8 mouse cellular contexts compared by ENCODE assay signal in the genomic region with DNA sequence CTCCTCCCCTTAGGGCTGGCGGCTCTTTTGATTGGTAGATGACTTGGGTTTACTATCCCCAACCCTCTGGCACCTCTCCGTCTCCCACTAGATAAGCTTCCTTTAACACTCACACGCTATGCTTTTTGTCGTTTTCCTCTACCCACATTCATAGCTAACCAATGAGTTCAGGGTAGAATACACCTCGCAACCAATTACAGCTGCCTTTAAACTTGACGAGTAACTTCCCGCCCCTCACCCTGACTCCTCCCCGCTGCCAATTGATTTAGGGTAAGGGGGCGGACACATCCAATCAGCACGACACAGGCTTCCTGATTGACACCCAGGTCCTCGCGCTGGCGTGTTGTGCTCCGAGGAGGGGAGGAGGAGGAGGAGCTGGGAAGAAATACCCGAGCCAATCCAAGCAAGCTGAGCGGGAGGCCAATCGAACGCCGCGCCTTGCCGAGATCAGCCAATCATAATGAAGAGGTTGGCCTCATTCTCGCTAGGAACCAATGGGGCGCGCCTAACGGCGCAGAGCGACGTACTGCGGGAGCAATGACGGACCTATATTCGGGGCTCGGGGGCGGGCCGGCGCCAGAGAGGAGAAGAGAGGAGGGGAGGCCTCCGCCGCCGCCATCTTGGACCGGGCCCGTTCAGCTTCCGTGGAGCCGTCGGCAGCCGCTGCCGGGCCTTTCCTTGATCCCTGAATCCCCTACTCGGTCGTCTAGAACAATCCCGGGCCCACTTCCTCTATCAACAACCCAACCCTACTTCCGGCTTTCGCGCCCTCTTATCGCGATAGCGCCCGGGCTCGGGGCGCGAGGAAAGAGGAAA. TPM values are rescaled to one million over a fixed set of nuclear protein-coding genes. Genes with fewer than 3 reads are reported as not detected.
DNase-seq lines count a peak whose midpoint lies in the region; ATAC-seq and TF ChIP-seq lines count a peak whose summit lies in the region.

A gene (plus strand): TSS at position 597 of the 816 bp plus-strand sequence.

- ATAC-seq in heart, embryonic 11.5 days (replicated peaks; ENCODE audit: insufficient number of reproducible peaks, low FRiP score, low TSS enrichment), result peak; percentile 97
- ATAC-seq in kidney, embryonic 16.5 days (ENCODE audit: low FRiP score, low TSS enrichment), result peak; percentile 99

- peaks cover 41% of the 10 kb centered on the region for H3K79me3 ChIP-seq in C2C12 (ENCODE audit: low read depth)

- peak within 1 kb of the TSS; percentile 93 for H3K9ac ChIP-seq in heart, embryonic 11.5 days (ENCODE audit: low read depth, low read length)
- H3K9ac ChIP-seq in kidney, embryonic 16.5 days (replicated peaks; ENCODE audit: low read length), result peak within 1 kb of the TSS; percentile 99
- peak within 1 kb of the TSS; percentile 98 for H3K9ac ChIP-seq in liver, adult 2 months (ENCODE audit: low read depth, low read length)

- DNase-seq in brain, embryonic 14.5 days (ENCODE audit: low read depth), result peak; percentile 100
- peak; percentile 99 for DNase-seq in liver, adult 2 months (ENCODE audit: extremely low read depth, low read depth, low spot score)
- DNase-seq in splenic B cell, adult 2 months (ENCODE audit: low read depth, low spot score), result peak; percentile 100

- H3K79me2 ChIP-seq in C2C12 (ENCODE audit: control insufficient read depth, insufficient read depth), result peaks cover 47% of the 10 kb centered on the region
- peaks cover 24% of the 10 kb centered on the region for H3K79me2 ChIP-seq in liver, adult 2 months (ENCODE audit: control insufficient read depth, insufficient read depth, low read length)
- peaks cover 44% of the 10 kb centered on the region for H3K79me2 ChIP-seq in myocyte (ENCODE audit: control insufficient read depth, insufficient read depth)

- H3K27ac ChIP-seq in heart, embryonic 11.5 days (ENCODE audit: low read depth, low read length), result peak within 1 kb of the TSS; percentile 98
- peak within 1 kb of the TSS; percentile 99 for H3K27ac ChIP-seq in kidney, embryonic 16.5 days (ENCODE audit: low read length)
- H3K27ac ChIP-seq in liver, adult 2 months (replicated peaks; ENCODE audit: insufficient read depth, low read depth, low read length), result peak within 1 kb of the TSS; percentile 94

- no peaks in the 10 kb centered on the region for H3K9me3 ChIP-seq in erythroblast, embryonic 14.5 days (ENCODE audit: control insufficient read depth, low read length)
- no peaks in the 10 kb centered on the region for H3K9me3 ChIP-seq in heart, embryonic 11.5 days (replicated peaks; ENCODE audit: control insufficient read depth, low read length)
- H3K9me3 ChIP-seq in kidney, embryonic 16.5 days (ENCODE audit: low read length), result no peaks in the 10 kb centered on the region

- H3K4me3 ChIP-seq in C2C12 (ENCODE audit: insufficient read depth, poor library complexity, severe bottlenecking) (peak within 1 kb of the TSS; percentile 57), myocyte (peak within 1 kb of the TSS; percentile 68)
- H3K4me3 ChIP-seq in erythroblast, embryonic 14.5 days (replicated peaks), result peak within 1 kb of the TSS; percentile 83
- peak within 1 kb of the TSS; percentile 78 for H3K4me3 ChIP-seq in heart, embryonic 11.5 days (ENCODE audit: low read depth, low read length)
- peak within 1 kb of the TSS; percentile 76 for H3K4me3 ChIP-seq in kidney, embryonic 16.5 days (ENCODE audit: low read length)
- H3K4me3 ChIP-seq in liver, adult 2 months (ENCODE audit: insufficient read depth, low read depth, low read length), result peak within 1 kb of the TSS; percentile 97

- no peaks in the 10 kb centered on the region for H3K27me3 ChIP-seq in C2C12 (ENCODE audit: control insufficient read depth, insufficient read depth, insufficient read length)
- H3K27me3 ChIP-seq in erythroblast, embryonic 14.5 days (ENCODE audit: control insufficient read depth), result no peaks in the 10 kb centered on the region
- no peaks in the 10 kb centered on the region for H3K27me3 ChIP-seq in heart, embryonic 11.5 days (ENCODE audit: control insufficient read depth, insufficient read depth, low read length)
- H3K27me3 ChIP-seq in kidney, embryonic 16.5 days (ENCODE audit: insufficient read depth, low read length), result no peaks in the 10 kb centered on the region
- no peaks in the 10 kb centered on the region for H3K27me3 ChIP-seq in liver, adult 2 months (ENCODE audit: control insufficient read depth, insufficient read depth, low read length)
- H3K27me3 ChIP-seq in myocyte (ENCODE audit: control insufficient read depth, insufficient read depth, insufficient read length), result no peaks in the 10 kb centered on the region
- no peaks in the 10 kb centered on the region for H3K27me3 ChIP-seq in splenic B cell, adult 2 months (ENCODE audit: control insufficient read depth, insufficient read depth, low read length, poor library complexity, severe bottlenecking)

- H3K4me2 ChIP-seq in heart, embryonic 11.5 days, result peak within 1 kb of the TSS; percentile 89
- peak within 1 kb of the TSS; percentile 91 for H3K4me2 ChIP-seq in kidney, embryonic 16.5 days (replicated peaks; ENCODE audit: low read depth, low read length)
- H3K4me2 ChIP-seq in myocyte (ENCODE audit: low read depth), result peak within 1 kb of the TSS; percentile 90

- peaks cover 45% of the 10 kb centered on the region for H3K4me1 ChIP-seq in erythroblast, embryonic 14.5 days (ENCODE audit: control insufficient read depth)
- peaks cover 24% of the 10 kb centered on the region for H3K4me1 ChIP-seq in heart, embryonic 11.5 days (ENCODE audit: control insufficient read depth, insufficient read depth, low read length)
- peaks cover 34% of the 10 kb centered on the region for H3K4me1 ChIP-seq in kidney, embryonic 16.5 days (ENCODE audit: insufficient read depth, low read length)
- H3K4me1 ChIP-seq in liver, adult 2 months (ENCODE audit: control insufficient read depth, insufficient read depth, low read length), result peaks cover 15% of the 10 kb centered on the region

- under 1% methylated on average over 58 of the region's 58 CpGs for WGBS in heart, embryonic 11.5 days (ENCODE audit: insufficient replicate concordance)
- under 1% methylated on average over 51 of the region's 58 CpGs for WGBS in kidney, embryonic 16.5 days
- under 1% methylated on average over 58 of the region's 58 CpGs for WGBS in liver, adult 2 months

- peaks cover 12% of the 10 kb centered on the region for H3K36me3 ChIP-seq in C2C12 (ENCODE audit: control insufficient read depth, insufficient read depth)
- H3K36me3 ChIP-seq in erythroblast, embryonic 14.5 days (ENCODE audit: control insufficient read depth), result peaks cover 62% of the 10 kb centered on the region
- 0 out of 2 replicates have a peak, but pooled peaks cover 9% of the 10 kb centered on the region for H3K36me3 ChIP-seq in heart, embryonic 11.5 days (ENCODE audit: control insufficient read depth, insufficient read depth, low read length)
- peaks cover 16% of the 10 kb centered on the region for H3K36me3 ChIP-seq in kidney, embryonic 16.5 days (ENCODE audit: insufficient read depth, low read length)
- H3K36me3 ChIP-seq in liver, adult 2 months (ENCODE audit: control insufficient read depth, insufficient read depth, low read length), result no peaks in the 10 kb centered on the region
- no peaks in the 10 kb centered on the region for H3K36me3 ChIP-seq in myocyte (ENCODE audit: control insufficient read depth, insufficient read depth)
- H3K36me3 ChIP-seq in splenic B cell, adult 2 months (ENCODE audit: control insufficient read depth, insufficient read depth, low read length, poor library complexity, severe bottlenecking), result 0 out of 2 replicates have a peak, but pooled peaks cover 2% of the 10 kb centered on the region

- H3ac ChIP-seq in C2C12 (ENCODE audit: control insufficient read depth, insufficient read length, low read depth) (peak within 1 kb of the TSS; percentile 100), myocyte (ENCODE audit: control insufficient read depth, insufficient read length) (peak within 1 kb of the TSS; percentile 73)

- TF ChIP-seq CTCF in C2C12 (IDR thresholded peaks at IDR 0.05; ENCODE audit: control insufficient read depth, insufficient read depth, insufficient read length), result no peak
- TF ChIP-seq CTCF in brain, embryonic 14.5 days (IDR thresholded peaks at IDR 0.05; ENCODE audit: borderline replicate concordance, extremely low read depth, insufficient read depth, insufficient read length), result no peak
- no peak for TF ChIP-seq CTCF in liver, adult 2 months (IDR thresholded peaks at IDR 0.05; ENCODE audit: low read depth, low read length)

- peak; percentile 83; the same call in 1 of the 2 replicates for TF ChIP-seq POLR2A in brain, embryonic 14.5 days (IDR thresholded peaks at IDR 0.05; ENCODE audit: borderline replicate concordance, extremely low read depth, insufficient read depth, insufficient read length, poor library complexity, severe bottlenecking)
- peak; percentile 83 for TF ChIP-seq POLR2A in liver, adult 2 months (IDR thresholded peaks at IDR 0.05; ENCODE audit: extremely low read depth, insufficient read depth, low read length)
- peak; percentile 68 for TF ChIP-seq POLR2A in myocyte (IDR thresholded peaks at IDR 0.05; ENCODE audit: insufficient read length, low read depth)

TF ChIP-seq in C2C12, 6 proteins besides CTCF, POLR2A, EP300 and RAD21:
- no peak for TF ChIP-seq MYOD1 (IDR thresholded peaks at IDR 0.05; ENCODE audit: control insufficient read depth, insufficient read length, low read depth)
- no peak for TF ChIP-seq CEBPB (IDR thresholded peaks at IDR 0.05; ENCODE audit: low read depth)
- TF ChIP-seq USF1 (IDR thresholded peaks at IDR 0.05; ENCODE audit: low read depth), result no peak
- no peak for TF ChIP-seq MYOG (IDR thresholded peaks at IDR 0.05; ENCODE audit: control insufficient read depth, extremely low read depth, insufficient read length)
- no peak for TF ChIP-seq FOSL1 (IDR thresholded peaks at IDR 0.05; ENCODE audit: insufficient read depth, low read length, poor library complexity, severe bottlenecking)
- no peak for TF ChIP-seq MAX (IDR thresholded peaks at IDR 0.05)
TF ChIP-seq in C2C12: peak in this region for 0.

TF ChIP-seq in myocyte, 11 proteins besides CTCF, POLR2A, EP300 and RAD21:
- TF ChIP-seq E2F4 (IDR thresholded peaks at IDR 0.05; ENCODE audit: insufficient read depth) (peak; percentile 65), REST (IDR thresholded peaks at IDR 0.05; ENCODE audit: insufficient read depth, insufficient read length) (no peak), POLR2AphosphoS2 (IDR thresholded peaks at IDR 0.05; ENCODE audit: insufficient read length, low read depth) (peak; percentile 61)

RNA-seq across cellular contexts. Expression of the gene that starts here (rescaled TPM):
- polyA plus RNA-seq in C2C12 (2012; fragmentation: generic; extraction: Trizol) (87.1 TPM), myocyte (2012; fragmentation: generic; extraction: Trizol) (49.0 TPM)
- polyA plus RNA-seq in brain, embryonic 14.5 days (2012; rRNA removed), result 64.9 and 80.1 TPM in 2 replicates
- 50.1 and 53.8 TPM in 2 replicates for polyA plus RNA-seq in erythroblast, embryonic 14.5 days (2012)
- polyA plus RNA-seq in heart, embryonic 11.5 days (2014; fragmentation: Nextera tagmentation; extraction: Ambion mirVana), result 42.2 and 43.5 TPM in 2 replicates
- polyA plus RNA-seq in kidney, embryonic 16.5 days (2015; fragmentation: Nextera tagmentation; extraction: Ambion mirVana), result 65.3 and 71.6 TPM in 2 replicates
- 4.2 and 6.4 TPM in 2 replicates for total RNA-seq in liver, adult 2 months (2014; rRNA removed)
- polyA plus RNA-seq in liver, adult 2 months (2012; rRNA removed), result 22.3 and 29.3 TPM in 2 replicates

Comparison
In these comparisons a context has a peak if more than half of its experiments do, and no peak if none do; other contexts are left out.
1. Peak in every context shown above with its lines: DNase-seq, ATAC-seq, H3K4me3 ChIP-seq and H3K27ac ChIP-seq.